Mouse (Mus musculus) forebrain, embryonic 14.5 days (tissue): Measurements from ENCODE around the gene Plod1. TPM values are rescaled to one million over a fixed set of nuclear protein-coding genes. Genes with fewer than 3 reads are reported as not detected.

ENCODE experiments used
- ATAC-seq: fragments of 200-750 bp; cut with Nextera tagmentation; 2 replicates; pipeline ENCODE4 v1.8.0; 2017; ENCODE audit warnings: mild to moderate bottlenecking, moderate library complexity
- DNase-seq: peaks from one replicate; pipeline ENCODE4 v3.0.0-alpha.2; 2015; ENCODE audit warnings: low spot score
- H3K27ac ChIP-seq: fragments of 300-500 bp; sonication (generic); 2 replicates; pipeline ENCODE4 v1.5.1; 2014; ENCODE audit warnings: low read depth, mild to moderate bottlenecking, control low read depth, low read length, moderate library complexity
- H3K27me3 ChIP-seq: fragments of 300-500 bp; sonication (generic); replicated peaks from 2 replicates; pipeline ENCODE4 v1.6.1; 2014; ENCODE audit warnings: low read length, control low read depth, mixed read lengths; ENCODE audit not compliant: control insufficient read depth, insufficient read depth
- H3K36me3 ChIP-seq: fragments of 300-500 bp; sonication (generic); 2 replicates; pipeline ENCODE4 v1.6.1; 2014; ENCODE audit warnings: low read length, control low read depth; ENCODE audit not compliant: control insufficient read depth, insufficient read depth
- H3K4me1 ChIP-seq: fragments of 300-500 bp; sonication (generic); 2 replicates; pipeline ENCODE4 v1.6.1; 2014; ENCODE audit warnings: antibody characterized with exemption, low read length, control low read depth; ENCODE audit not compliant: control insufficient read depth, insufficient read depth
- H3K4me2 ChIP-seq: fragments of 300-500 bp; sonication (generic); 2 replicates; pipeline ENCODE4 v1.6.1; 2014; ENCODE audit warnings: mild to moderate bottlenecking, control low read depth, low read length
- H3K4me3 ChIP-seq: fragments of 300-500 bp; sonication (generic); 2 replicates; pipeline ENCODE4 v1.5.1; 2014; ENCODE audit warnings: low read depth, low read length, control low read depth
- H3K9ac ChIP-seq: fragments of 300-500 bp; sonication (generic); 2 replicates; pipeline ENCODE4 v1.6.1; 2014; ENCODE audit warnings: mild to moderate bottlenecking, low read length, control low read depth, moderate library complexity
- H3K9me3 ChIP-seq: fragments of 300-500 bp; sonication (generic); replicated peaks from 2 replicates; pipeline ENCODE4 v1.6.1; 2016; ENCODE audit warnings: low read length, control low read depth, mixed read lengths; ENCODE audit not compliant: control insufficient read depth
- WGBS: fragments of 180-500 bp; shearing (Covaris S2); extraction: QIAGEN DNeasy Blood & Tissue Kit; methylation state at CpG from one replicate; pipeline ENCODE4 v1.1.7; 2014; 5-methylcytosine and 5-hydroxymethylcytosine counted together
- polyA plus RNA-seq: library from polyadenylated mRNA; unstranded; fragments of >200 nt; fragmentation: Nextera tagmentation; extraction: Ambion mirVana; gene quantifications from 2 replicates; pipeline ENCODE4 v1.2.1, GENCODE M21; 2014

Gene Plod1
- 15.0 and 18.8 TPM in 2 replicates for polyA plus RNA-seq

DNA sequence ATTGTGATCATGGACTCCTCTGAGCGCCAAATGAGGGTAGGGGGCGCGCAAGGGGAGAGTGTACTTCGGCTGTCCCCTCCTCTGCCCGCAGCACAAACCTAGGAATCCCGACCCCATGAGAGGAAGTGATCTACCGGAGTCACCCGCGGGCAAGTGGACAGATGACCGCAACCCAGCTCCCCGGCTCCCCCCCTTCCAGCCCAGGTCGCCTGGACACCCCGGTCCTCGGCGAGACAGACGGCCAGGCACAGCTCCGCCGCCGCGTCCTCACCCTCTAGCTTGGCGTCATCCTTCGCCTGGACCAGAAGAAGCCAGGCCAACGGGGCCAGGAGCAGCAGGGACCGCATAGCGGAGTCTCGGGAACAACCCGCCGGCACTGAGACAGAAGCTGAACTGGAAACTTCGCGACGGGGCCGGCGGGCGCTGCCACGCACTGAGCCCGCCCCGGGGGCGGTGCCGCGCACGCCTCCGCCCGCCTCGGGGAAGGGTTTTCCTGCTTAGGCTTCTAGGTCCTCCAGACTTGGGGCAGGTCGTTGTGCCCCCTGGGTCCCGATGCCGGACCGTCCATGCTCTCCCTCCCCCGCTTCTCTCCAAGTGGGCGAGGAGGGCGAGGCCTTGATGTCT, at the start of gene Plod1:
TSS of gene Plod1 (minus strand) at position 437 of the 624 bp plus-strand sequence.
- Histone ChIP-seq H3K9ac (peak within 1 kb of the TSS; percentile 66), H3K27me3 (no peaks in the 10 kb centered on the region), H3K4me1 (peaks cover 9% of the 10 kb centered on the region), H3K4me2 (peak within 1 kb of the TSS; percentile 82), H3K36me3 (no peaks in the 10 kb centered on the region), H3K27ac (no peak within 1 kb of the TSS; the same call in 1 of the 2 replicates), H3K4me3 (peak within 1 kb of the TSS; percentile 56), H3K9me3 (no peaks in the 10 kb centered on the region)
- under 1% methylated on average over 48 of the region's 51 CpGs for WGBS
- DNase-seq (peak; percentile 73), ATAC-seq (peak; percentile 60)

- H3K4me1 ChIP-seq, result no peaks in the 10 kb centered on the region
- no peak for ATAC-seq
- no peak for DNase-seq
- no peak within 1 kb of the TSS for H3K27ac ChIP-seq
- H3K4me3 ChIP-seq, result no peak within 1 kb of the TSS
- 37% methylated on average over 20 of the region's 20 CpGs for WGBS
- no peaks in the 10 kb centered on the region for H3K36me3 ChIP-seq
- H3K4me2 ChIP-seq, result no peak within 1 kb of the TSS
- no peaks in the 10 kb centered on the region for H3K9me3 ChIP-seq
- no peak within 1 kb of the TSS for H3K9ac ChIP-seq
- no peaks in the 10 kb centered on the region for H3K27me3 ChIP-seq
These were observed 48.9 kb upstream of the Plod1 start, which contains the start of gene Nppb for GRCm38 (mm10) chr4:147985205-147986132. Nppb (plus strand) TSS chr4:147985788.

GRCm38 (mm10) chr4:147979441-147979860, 42.9 kb upstream of the Plod1 start:
- H3K9me3 ChIP-seq, result no peaks in the 10 kb centered on the region
- H3K4me1 ChIP-seq, result no peaks in the 10 kb centered on the region
- no peak overlapping the region for H3K4me2 ChIP-seq
- WGBS, result 65% methylated on average over 7 of the region's 7 CpGs
- H3K27me3 ChIP-seq, result no peaks in the 10 kb centered on the region
- no peak overlapping the region for H3K4me3 ChIP-seq
- no peak overlapping the region for H3K27ac ChIP-seq
- DNase-seq (peak; percentile 4), ATAC-seq (no peak)
- H3K9ac ChIP-seq, result no peak overlapping the region
- no peaks in the 10 kb centered on the region for H3K36me3 ChIP-seq

GRCm38 (mm10) chr4:147978391-147978790, 41.8 kb upstream of the Plod1 start:
- no peak overlapping the region for H3K9ac ChIP-seq
- no peaks in the 10 kb centered on the region for H3K4me1 ChIP-seq
- H3K9me3 ChIP-seq, result no peaks in the 10 kb centered on the region
- H3K36me3 ChIP-seq, result no peaks in the 10 kb centered on the region
- no peak overlapping the region for H3K4me3 ChIP-seq
- no peak for ATAC-seq
- no peak for DNase-seq
- H3K27me3 ChIP-seq, result no peaks in the 10 kb centered on the region
- H3K27ac ChIP-seq, result no peak overlapping the region
- no peak overlapping the region for H3K4me2 ChIP-seq
- 95% methylated on average over 6 of the region's 6 CpGs for WGBS

GRCm38 (mm10) chr4:147977726-147978125, 41.2 kb upstream of the Plod1 start:
- Histone ChIP-seq H3K4me1 (no peaks in the 10 kb centered on the region), H3K4me2 (no peak overlapping the region), H3K27me3 (no peaks in the 10 kb centered on the region), H3K4me3 (no peak overlapping the region), H3K9me3 (no peaks in the 10 kb centered on the region), H3K27ac (no peak overlapping the region), H3K36me3 (no peaks in the 10 kb centered on the region), H3K9ac (no peak overlapping the region)
- no peak for DNase-seq
- WGBS, result 80% methylated on average over 4 of the region's 4 CpGs
- ATAC-seq, result no peak

GRCm38 (mm10) chr4:147976237-147976636, 39.7 kb upstream of the Plod1 start:
- H3K4me2 ChIP-seq, result no peak overlapping the region
- H3K9me3 ChIP-seq, result no peaks in the 10 kb centered on the region
- H3K27me3 ChIP-seq, result no peaks in the 10 kb centered on the region
- no peak for ATAC-seq
- DNase-seq, result no peak
- no peak overlapping the region for H3K27ac ChIP-seq
- H3K4me1 ChIP-seq, result no peaks in the 10 kb centered on the region
- H3K4me3 ChIP-seq, result no peak overlapping the region
- no peaks in the 10 kb centered on the region for H3K36me3 ChIP-seq
- 87% methylated on average over 3 of the region's 3 CpGs for WGBS
- H3K9ac ChIP-seq, result no peak overlapping the region

DNA sequence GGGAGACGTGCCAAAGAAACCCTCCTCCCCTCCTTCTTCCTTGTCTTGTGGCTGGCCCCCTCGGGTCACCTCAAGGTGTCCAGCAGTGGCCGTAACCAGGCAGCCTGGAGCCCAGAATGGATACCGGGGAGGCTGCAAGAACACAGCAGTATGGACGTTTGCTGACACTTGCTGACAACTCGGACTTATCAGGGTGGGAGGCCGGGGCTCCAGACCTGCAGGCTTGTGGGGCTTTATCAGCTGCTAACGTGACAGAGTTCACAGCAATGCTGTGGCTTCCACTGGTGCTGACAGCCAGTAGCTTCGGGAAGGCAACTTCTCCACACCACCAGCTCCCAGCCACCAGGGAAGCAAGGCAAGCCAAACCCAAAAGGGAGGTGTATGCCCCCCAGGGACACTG, 32.8 kb upstream of the Plod1 start:
- DNase-seq (no peak), ATAC-seq (no peak)
- Histone ChIP-seq H3K9ac (no peak overlapping the region), H3K27me3 (no peaks in the 10 kb centered on the region), H3K4me2 (no peak overlapping the region), H3K4me1 (no peaks in the 10 kb centered on the region), H3K27ac (no peak overlapping the region), H3K36me3 (no peaks in the 10 kb centered on the region), H3K4me3 (no peak overlapping the region), H3K9me3 (no peaks in the 10 kb centered on the region)
- WGBS, result 53% methylated on average over 9 of the region's 9 CpGs

- H3K9ac ChIP-seq, result no peak overlapping the region
- no peaks in the 10 kb centered on the region for H3K9me3 ChIP-seq
- no peak overlapping the region for H3K4me2 ChIP-seq
- ATAC-seq (no peak), DNase-seq (no peak)
- 89% methylated on average over 2 of the region's 2 CpGs for WGBS
- H3K27ac ChIP-seq, result no peak overlapping the region
- no peaks in the 10 kb centered on the region for H3K36me3 ChIP-seq
- H3K4me3 ChIP-seq, result no peak overlapping the region
- H3K4me1 ChIP-seq, result no peaks in the 10 kb centered on the region
- H3K27me3 ChIP-seq, result no peaks in the 10 kb centered on the region
These were observed 32.2 kb upstream of the Plod1 start for GRCm38 (mm10) chr4:147968816-147969215.

DNA sequence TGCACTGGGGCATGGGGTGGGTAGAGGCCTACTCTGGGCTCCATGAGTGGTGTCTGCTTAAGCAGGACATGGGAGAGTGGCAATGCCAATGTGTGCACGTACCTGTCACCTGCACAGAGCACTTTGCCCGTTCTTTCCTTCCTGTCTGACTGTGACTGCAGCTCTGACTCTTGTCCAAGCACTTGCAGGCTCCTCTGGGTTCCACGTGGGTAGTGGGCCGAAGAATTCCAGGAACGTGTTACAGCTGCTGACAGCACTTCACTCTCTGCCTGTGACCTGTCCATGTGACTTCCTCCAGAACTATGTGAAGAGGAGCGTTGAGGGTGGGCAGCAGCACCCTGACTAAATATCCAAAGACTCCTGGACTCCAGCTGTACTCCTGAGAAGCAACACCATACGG, 29.1 kb upstream of the Plod1 start:
- Histone ChIP-seq H3K9me3 (no peaks in the 10 kb centered on the region), H3K27ac (no peak overlapping the region), H3K4me2 (no peak overlapping the region), H3K36me3 (no peaks in the 10 kb centered on the region), H3K27me3 (no peaks in the 10 kb centered on the region), H3K9ac (no peak overlapping the region), H3K4me1 (no peaks in the 10 kb centered on the region), H3K4me3 (no peak overlapping the region)
- WGBS, result 85% methylated on average over 7 of the region's 7 CpGs
- DNase-seq, result no peak
- no peak for ATAC-seq
